ENCODE assay signal across 12 mouse cellular contexts in the genomic region with DNA sequence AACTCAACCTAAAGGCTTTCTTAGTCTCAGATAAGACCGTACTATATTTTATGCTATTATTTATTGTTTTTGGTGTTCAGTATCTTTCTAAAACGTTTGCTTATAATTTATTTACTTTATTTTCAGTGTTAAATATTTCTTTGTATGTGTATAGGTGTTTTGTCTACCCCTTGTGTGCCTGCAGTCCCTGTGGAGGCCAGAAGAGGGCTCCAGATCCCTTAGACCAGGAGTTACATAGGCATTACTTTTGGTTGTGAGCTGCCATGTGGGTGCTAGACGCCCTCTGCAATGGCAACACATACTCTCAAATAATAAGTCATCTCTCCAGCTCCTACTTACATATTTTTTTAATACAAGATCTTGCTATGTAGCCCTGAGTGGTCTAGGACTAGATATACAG. TPM values are rescaled to one million over a fixed set of nuclear protein-coding genes. Genes with fewer than 3 reads are reported as not detected.
A peak's percentile ranks its signal among the peaks of the same experiment; 100 is the strongest.
DNase-seq lines count a peak whose midpoint lies in the region; TF ChIP-seq lines count a peak whose summit lies in the region.
"Had no signal": no experiment of that assay in that cellular context is flagged by ENCODE, and none has a peak within 500 bp of the region (broad histone marks: within the 10 kb centered on the region; RNA-seq: fewer than 3 reads in every experiment).

No protein-coding gene starts in this region.

- TF ChIP-seq CTCF in layer of hippocampus, adult 2 months (conservative IDR thresholded peaks at IDR 0.05): peak; percentile 60
- TF ChIP-seq CTCF in CH12.LX (conservative IDR thresholded peaks at IDR 0.05 in 1 of 2, IDR thresholded peaks at IDR 0.05 in 1 of 2; ENCODE audit: low read depth in 2 of 2, low read length in 2 of 2): peak; percentile 15 to 58; a peak in 2 of 4 replicates

- peaks cover 21 to 47% of the 10 kb centered on the region in 2 experiments for H3K36me3 ChIP-seq in CH12.LX (replicated peaks in 1 of 2; ENCODE audit: control insufficient read depth in 1 of 2, insufficient read depth in 1 of 2, low read length in 1 of 2)
- H3K36me3 ChIP-seq: heart, embryonic 15.5 days; liver, embryonic 15.5 days had no signal

- TF ChIP-seq EP300 in CH12.LX (IDR thresholded peaks at IDR 0.05; ENCODE audit: low read length): no peak

- no peak for TF ChIP-seq POLR2A in CH12.LX (IDR thresholded peaks at IDR 0.05; ENCODE audit: low read depth, low read length)

- TF ChIP-seq RAD21 in CH12.LX (IDR thresholded peaks at IDR 0.05; ENCODE audit: low read depth, low read length): peak; percentile 38

- DNase-seq in layer of hippocampus, adult 2 months (ENCODE audit: low spot score in 2 of 2): no peak
- no peak for DNase-seq in layer of hippocampus, adult 8-10 months (ENCODE audit: low spot score in 2 of 2)
- peak; percentile 60 for DNase-seq in 416B (ENCODE audit: low read depth)
- no peak for DNase-seq in CH12.LX (ENCODE audit: extremely low read depth)
- peak; percentile 21 for DNase-seq in c-Kit-positive CD71-positive TER-119-positive erythroid progenitor cells, embryonic 14.5 days (ENCODE audit: low spot score)
- DNase-seq in frontal cortex, postnatal 14 days (ENCODE audit: low spot score in 2 of 2): no peak
- no peak for DNase-seq in heart, postnatal 10 days
- no peak for DNase-seq in gastrocnemius, postnatal 14 days
- DNase-seq: cerebellum, adult 11-12 months; right cerebral cortex, adult 18-20 months had no signal

- no peak overlapping the region for H3K4me2 ChIP-seq in CH12.LX (ENCODE audit: insufficient read depth, low read depth, poor library complexity, severe bottlenecking)
- H3K4me2 ChIP-seq: heart, embryonic 15.5 days; liver, embryonic 15.5 days had no signal

- H3K79me2 ChIP-seq in CH12.LX (replicated peaks; ENCODE audit: control insufficient read depth, extremely low read depth, insufficient read depth, poor library complexity, severe bottlenecking): no peaks in the 10 kb centered on the region

- H3K4me3 ChIP-seq in layer of hippocampus, adult 2 months: no peak overlapping the region
- no peak overlapping the region for H3K4me3 ChIP-seq in CH12.LX (replicated peaks in 1 of 3; ENCODE audit: low read depth in 2 of 3, low read length in 2 of 3, poor library complexity in 1 of 3)
- H3K4me3 ChIP-seq: heart, embryonic 15.5 days; liver, embryonic 15.5 days had no signal

- H3K9ac ChIP-seq in CH12.LX (ENCODE audit: insufficient read depth, low read depth): no peak overlapping the region
- H3K9ac ChIP-seq: heart, embryonic 15.5 days; liver, embryonic 15.5 days had no signal

- in situ Hi-C loops in CH12.LX (cut with MboI; ENCODE audit: low pct_ligation_motif_present, low pct_unique_long_range_greater_than_20kb, low sequenced_read_pairs): no loop called here

- peaks cover 2% of the 10 kb centered on the region for H3K9me3 ChIP-seq in CH12.LX (replicated peaks; ENCODE audit: low read length)
- H3K9me3 ChIP-seq: heart, embryonic 15.5 days; liver, embryonic 15.5 days had no signal

- H3K27me3 ChIP-seq in CH12.LX (replicated peaks): no peaks in the 10 kb centered on the region
- H3K27me3 ChIP-seq: heart, embryonic 15.5 days; liver, embryonic 15.5 days had no signal

- H3K27ac ChIP-seq in layer of hippocampus, adult 2 months: no peak overlapping the region
- H3K27ac ChIP-seq in CH12.LX (ENCODE audit: insufficient read depth, low read depth): no peak overlapping the region
- H3K27ac ChIP-seq: heart, embryonic 15.5 days; liver, embryonic 15.5 days had no signal

- H3K4me1 ChIP-seq in CH12.LX (ENCODE audit: control insufficient read depth in 1 of 2, insufficient read depth in 2 of 2): no peaks in the 10 kb centered on the region
- H3K4me1 ChIP-seq: liver, embryonic 15.5 days had no signal

- intact Hi-C loops in heart, postnatal 10 days (cut with DNase I): no loop called here
- intact Hi-C loops in gastrocnemius, postnatal 14 days (cut with DNase I; ENCODE audit: low total_unique reads): no loop called here

- dilution Hi-C loops in CH12.LX (cut with MboI; ENCODE audit: extremely low pct_ligation_motif_present, extremely low pct_unique_long_range_greater_than_20kb, low sequenced_read_pairs): no loop called here

TF ChIP-seq in CH12.LX, 34 proteins besides CTCF, POLR2A, EP300 and RAD21:
- no peak for TF ChIP-seq NRF1 (IDR thresholded peaks at IDR 0.05; ENCODE audit: low read depth, low read length)
- TF ChIP-seq HCFC1 (IDR thresholded peaks at IDR 0.05; ENCODE audit: low read depth, low read length): no peak
- TF ChIP-seq UBTF (IDR thresholded peaks at IDR 0.05; ENCODE audit: low read depth, low read length): no peak
- TF ChIP-seq BHLHE40 (IDR thresholded peaks at IDR 0.05; ENCODE audit: low read depth, low read length): no peak
- peak; percentile 51 for TF ChIP-seq SMC3 (IDR thresholded peaks at IDR 0.05; ENCODE audit: low read depth, low read length)
- TF ChIP-seq ZNF384 (IDR thresholded peaks at IDR 0.05; ENCODE audit: low read depth, low read length): no peak

RNA-seq across cellular contexts. Expression of gene Cars, which starts 12.3 kb away (rescaled TPM):
- 10 to 100 TPM; 38.4 to 42.0 TPM for total RNA-seq in layer of hippocampus, adult 2 months (2021)
- 10 to 100 TPM; 48.3 to 57.0 (median 53.5) TPM for total RNA-seq in layer of hippocampus, adult 8-10 months (2022)
- 162 and 222 TPM in 2 replicates for total RNA-seq in CH12.LX (2012; rRNA removed)
- 99.0 and 118 TPM in 2 replicates for total RNA-seq in CH12.LX (2014; rRNA removed)
- 170 and 184 TPM in 2 replicates for polyA plus RNA-seq in CH12.LX (2012; ENCODE audit: insufficient read length, low read depth)
- 10 to 100 TPM; 20.3 to 26.8 TPM for total RNA-seq in heart, postnatal 10 days (2021)
- 10 to 100 TPM; 35.9 to 39.4 TPM for total RNA-seq in gastrocnemius, postnatal 14 days (2021)

RNA-seq across cellular contexts. Expression of gene Tnfrsf26, which starts 16.3 kb away (rescaled TPM):
- not detected for total RNA-seq in layer of hippocampus, adult 2 months (2021)
- total RNA-seq in layer of hippocampus, adult 8-10 months (2022): under 1 TPM in 2 of 4 experiments, not detected in 2; 0.16 to 0.32 TPM
- total RNA-seq in CH12.LX (2012; rRNA removed) (7.5 and 8.3 TPM in 2 replicates), CH12.LX (2014; rRNA removed) (8.3 and 10.6 TPM in 2 replicates)
- polyA plus RNA-seq in CH12.LX (2012; ENCODE audit: insufficient read length, low read depth): 5.4 and 5.7 TPM in 2 replicates
- total RNA-seq in heart, postnatal 10 days (2021): 1 to 10 TPM; 1.0 to 1.1 TPM
- under 1 TPM; 0.31 to 0.44 TPM for total RNA-seq in gastrocnemius, postnatal 14 days (2021)

RNA-seq across cellular contexts. Expression of gene Tnfrsf22, which starts 37.2 kb away (rescaled TPM):
- total RNA-seq in layer of hippocampus, adult 2 months (2021): 1 to 10 TPM; 2.6 to 2.8 TPM
- total RNA-seq in layer of hippocampus, adult 8-10 months (2022): 1 to 10 TPM; 1.7 to 2.6 (median 2.2) TPM
- total RNA-seq in CH12.LX (2012; rRNA removed): 3.8 and 3.9 TPM in 2 replicates
- 1.7 and 5.2 TPM in 2 replicates for total RNA-seq in CH12.LX (2014; rRNA removed)
- polyA plus RNA-seq in CH12.LX (2012; ENCODE audit: insufficient read length, low read depth): 7.6 and 8.7 TPM in 2 replicates
- 1 to 10 TPM; 2.5 to 3.2 TPM for total RNA-seq in heart, postnatal 10 days (2021)
- 1 to 10 TPM; 1.5 to 3.0 TPM for total RNA-seq in gastrocnemius, postnatal 14 days (2021)

Comparison
In these comparisons a context has a peak if more than half of its experiments do, and no peak if none do; other contexts are left out.
1. DNase-seq: peak in 416B (single experiment) and c-Kit-positive CD71-positive TER-119-positive erythroid progenitor cells, embryonic 14.5 days (single experiment); none in layer of hippocampus, adult 2 months (0 of 2), layer of hippocampus, adult 8-10 months (0 of 2), CH12.LX (single experiment), frontal cortex, postnatal 14 days (0 of 2), heart, postnatal 10 days (0 of 2) and gastrocnemius, postnatal 14 days (single experiment).
2. RNA of gene Tnfrsf26, which starts 16.3 kb away (total RNA-seq): 7.5 to 10.6 TPM in CH12.LX; 1.0 to 1.1 TPM in heart, postnatal 10 days, 0.31 to 0.44 TPM in gastrocnemius, postnatal 14 days, 0.16 to 0.32 TPM in layer of hippocampus, adult 8-10 months and not detected in layer of hippocampus, adult 2 months; every median in the first group is over 4 times any median in the second.